20 mouse cellular contexts compared by ENCODE assay signal in genomic region chr9:107572327-107572662, GRCm38 (mm10). TPM values are rescaled to one million over a fixed set of nuclear protein-coding genes. Genes with fewer than 3 reads are reported as not detected.
A peak's percentile ranks its signal among the peaks of the same experiment; 100 is the strongest.
DNase-seq lines count a peak whose midpoint lies in the region; ATAC-seq lines count a peak whose summit lies in the region.
"Had no signal": no experiment of that assay in that cellular context is flagged by ENCODE, and none has a peak within 500 bp of the region (broad histone marks: within the 10 kb centered on the region; RNA-seq: fewer than 3 reads in every experiment).

No protein-coding gene starts in this region.

- H3K36me3 ChIP-seq in heart, embryonic 16.5 days (ENCODE audit: control insufficient read depth, insufficient read depth): peaks cover 18% of the 10 kb centered on the region
- peaks cover 44% of the 10 kb centered on the region for H3K36me3 ChIP-seq in midbrain, embryonic 13.5 days
- H3K36me3 ChIP-seq in midbrain, embryonic 14.5 days (ENCODE audit: control insufficient read depth, insufficient read depth, low read length): peaks cover 41% of the 10 kb centered on the region
- H3K36me3 ChIP-seq in liver, embryonic 11.5 days (ENCODE audit: control insufficient read depth, insufficient read depth, low read length): peaks cover 25% of the 10 kb centered on the region
- H3K36me3 ChIP-seq in liver, embryonic 16.5 days (ENCODE audit: control insufficient read depth, insufficient read depth): peaks cover 4% of the 10 kb centered on the region

- WGBS in heart, embryonic 16.5 days: 98% methylated on average over 2 of the region's 2 CpGs
- 98% methylated on average over 2 of the region's 2 CpGs for WGBS in midbrain, embryonic 13.5 days
- WGBS in midbrain, embryonic 14.5 days: 100% methylated on average over 2 of the region's 2 CpGs
- 95% methylated on average over 2 of the region's 2 CpGs for WGBS in liver, embryonic 11.5 days
- 86% methylated on average over 2 of the region's 2 CpGs for WGBS in liver, embryonic 16.5 days (ENCODE audit: insufficient replicate concordance)

- intact Hi-C loops in heart, postnatal 10 days (cut with DNase I): no loop called here

- H3K9ac ChIP-seq in heart, embryonic 16.5 days (ENCODE audit: low read length): peak overlapping the region; percentile 26; the same call in 1 of the 2 replicates
- peak overlapping the region; percentile 23; the same call in 1 of the 2 replicates for H3K9ac ChIP-seq in midbrain, embryonic 13.5 days (replicated peaks)
- no peak overlapping the region for H3K9ac ChIP-seq in midbrain, embryonic 14.5 days (replicated peaks; ENCODE audit: low read length)
- no peak overlapping the region for H3K9ac ChIP-seq in liver, embryonic 11.5 days (ENCODE audit: low read depth, low read length)
- H3K9ac ChIP-seq in liver, embryonic 16.5 days (ENCODE audit: low read depth, low read length): peak overlapping the region; percentile 80
- H3K9ac ChIP-seq: embryonic facial prominence, embryonic 15.5 days; hindbrain, embryonic 14.5 days; limb, embryonic 12.5 days; midbrain, embryonic 12.5 days had no signal

- ATAC-seq in heart, embryonic 16.5 days (replicated peaks; ENCODE audit: extremely low read depth, insufficient read depth, low FRiP score): no peak
- ATAC-seq in midbrain, embryonic 13.5 days: no peak
- no peak for ATAC-seq in midbrain, embryonic 14.5 days (ENCODE audit: low FRiP score, low TSS enrichment)
- no peak for ATAC-seq in liver, embryonic 11.5 days (replicated peaks; ENCODE audit: low FRiP score)
- no peak for ATAC-seq in liver, embryonic 16.5 days (ENCODE audit: low read depth)
- ATAC-seq in erythroid progenitor cell, adult 5-6 weeks (replicated peaks; ENCODE audit: low FRiP score, poor library complexity, severe bottlenecking): no peak
- ATAC-seq: forebrain, embryonic 14.5 days had no signal

- peak overlapping the region; percentile 29; the same call in 1 of the 2 replicates for H3K27ac ChIP-seq in heart, embryonic 16.5 days (ENCODE audit: low read length)
- H3K27ac ChIP-seq in midbrain, embryonic 13.5 days: peak overlapping the region; percentile 14; the same call in 1 of the 2 replicates
- no peak overlapping the region for H3K27ac ChIP-seq in midbrain, embryonic 14.5 days (replicated peaks; ENCODE audit: low read depth, low read length)
- H3K27ac ChIP-seq in liver, embryonic 11.5 days (ENCODE audit: low read depth, low read length): peak overlapping the region; percentile 52
- peak overlapping the region; percentile 92 for H3K27ac ChIP-seq in liver, embryonic 16.5 days (ENCODE audit: low read length)
- H3K27ac ChIP-seq: embryonic facial prominence, embryonic 15.5 days; hindbrain, embryonic 14.5 days; limb, embryonic 12.5 days; midbrain, embryonic 12.5 days had no signal

- no peak for DNase-seq in heart, postnatal 10 days
- DNase-seq in midbrain, embryonic 14.5 days: no peak
- DNase-seq in liver, embryonic 11.5 days (ENCODE audit: low spot score): no peak
- no peak for DNase-seq in frontal cortex, postnatal 25 days (ENCODE audit: low spot score in 2 of 2)
- DNase-seq: adrenal gland, adult 8-10 months; cerebellum, adult 9-10 months; kidney, postnatal 4 days; layer of hippocampus, adult 9-11 months; retina, postnatal 1 day; thymus, adult 2 months had no signal

- no peaks in the 10 kb centered on the region for H3K27me3 ChIP-seq in heart, embryonic 16.5 days (ENCODE audit: control insufficient read depth, insufficient read depth, low read length)
- no peaks in the 10 kb centered on the region for H3K27me3 ChIP-seq in midbrain, embryonic 13.5 days
- H3K27me3 ChIP-seq in midbrain, embryonic 14.5 days (ENCODE audit: control insufficient read depth, insufficient read depth, low read length): no peaks in the 10 kb centered on the region
- no peaks in the 10 kb centered on the region for H3K27me3 ChIP-seq in liver, embryonic 11.5 days (replicated peaks; ENCODE audit: control insufficient read depth, insufficient read depth, low read length)
- H3K27me3 ChIP-seq in liver, embryonic 16.5 days (ENCODE audit: control insufficient read depth, insufficient read depth, low read depth, low read length): no peaks in the 10 kb centered on the region
- H3K27me3 ChIP-seq: embryonic facial prominence, embryonic 15.5 days; limb, embryonic 12.5 days; midbrain, embryonic 12.5 days had no signal

- peaks cover 45% of the 10 kb centered on the region for H3K4me1 ChIP-seq in heart, embryonic 16.5 days (ENCODE audit: control insufficient read depth, insufficient read depth, low read length)
- H3K4me1 ChIP-seq in midbrain, embryonic 13.5 days (replicated peaks): peaks cover 52% of the 10 kb centered on the region
- H3K4me1 ChIP-seq in midbrain, embryonic 14.5 days (ENCODE audit: control insufficient read depth, insufficient read depth, low read length): peaks cover 36% of the 10 kb centered on the region
- H3K4me1 ChIP-seq in liver, embryonic 11.5 days (replicated peaks; ENCODE audit: control insufficient read depth, insufficient read depth, low read length): peaks cover 53% of the 10 kb centered on the region
- peaks cover 67% of the 10 kb centered on the region for H3K4me1 ChIP-seq in liver, embryonic 16.5 days (ENCODE audit: control insufficient read depth, low read depth, low read length)

- no peaks in the 10 kb centered on the region for H3K9me3 ChIP-seq in heart, embryonic 16.5 days (replicated peaks; ENCODE audit: control insufficient read depth, low read length)
- H3K9me3 ChIP-seq in midbrain, embryonic 13.5 days: no peaks in the 10 kb centered on the region
- no peaks in the 10 kb centered on the region for H3K9me3 ChIP-seq in midbrain, embryonic 14.5 days (ENCODE audit: control insufficient read depth, low read length)
- H3K9me3 ChIP-seq in liver, embryonic 11.5 days (ENCODE audit: control insufficient read depth, low read length): no peaks in the 10 kb centered on the region
- no peaks in the 10 kb centered on the region for H3K9me3 ChIP-seq in liver, embryonic 16.5 days (replicated peaks; ENCODE audit: control insufficient read depth, low read length)
- H3K9me3 ChIP-seq: embryonic facial prominence, embryonic 15.5 days; limb, embryonic 12.5 days; midbrain, embryonic 12.5 days had no signal

- H3K4me2 ChIP-seq in heart, embryonic 16.5 days (ENCODE audit: low read depth, low read length): no peak overlapping the region
- H3K4me2 ChIP-seq in midbrain, embryonic 13.5 days (replicated peaks): 0 out of 2 replicates have a peak overlapping the region, but pooled peaks have one; percentile 6
- no peak overlapping the region for H3K4me2 ChIP-seq in midbrain, embryonic 14.5 days (ENCODE audit: low read length)
- peak overlapping the region; percentile 78 for H3K4me2 ChIP-seq in liver, embryonic 11.5 days
- peak overlapping the region; percentile 81 for H3K4me2 ChIP-seq in liver, embryonic 16.5 days (ENCODE audit: low read depth, low read length)
- H3K4me2 ChIP-seq: embryonic facial prominence, embryonic 15.5 days had no signal

- no peak overlapping the region for H3K4me3 ChIP-seq in heart, embryonic 16.5 days (ENCODE audit: low read length)
- 0 out of 2 replicates have a peak overlapping the region, but pooled peaks have one; percentile 1 for H3K4me3 ChIP-seq in midbrain, embryonic 13.5 days (replicated peaks)
- H3K4me3 ChIP-seq in midbrain, embryonic 14.5 days (replicated peaks; ENCODE audit: low read depth, low read length): no peak overlapping the region
- peak overlapping the region; percentile 80; the same call in 1 of the 2 replicates for H3K4me3 ChIP-seq in liver, embryonic 11.5 days (ENCODE audit: low read depth, low read length)
- no peak overlapping the region for H3K4me3 ChIP-seq in liver, embryonic 16.5 days (ENCODE audit: low read depth, low read length)
- H3K4me3 ChIP-seq: myocyte had no signal

RNA-seq across cellular contexts. Expression of gene Hyal1, which starts 4.4 kb away (rescaled TPM):
- 7.5 and 8.4 TPM in 2 replicates for polyA plus RNA-seq in heart, embryonic 16.5 days (2015; fragmentation: Nextera tagmentation; extraction: Ambion mirVana)
- total RNA-seq in heart, postnatal 10 days (2021): 1 to 10 TPM; 3.9 to 5.7 TPM
- polyA plus RNA-seq in midbrain, embryonic 13.5 days (2015; fragmentation: Nextera tagmentation; extraction: Ambion mirVana): 7.0 and 10.0 TPM in 2 replicates
- 3.4 and 4.9 TPM in 2 replicates for polyA plus RNA-seq in midbrain, embryonic 14.5 days (2014; fragmentation: Nextera tagmentation; extraction: Ambion mirVana)
- 4.2 and 4.6 TPM in 2 replicates for polyA plus RNA-seq in liver, embryonic 11.5 days (2014; fragmentation: Nextera tagmentation; extraction: Ambion mirVana)
- 3.3 and 3.8 TPM in 2 replicates for polyA plus RNA-seq in liver, embryonic 16.5 days (2015; fragmentation: Nextera tagmentation; extraction: Ambion mirVana)
- total RNA-seq in erythroid progenitor cell, adult 5-6 weeks (2015; ENCODE audit: low replicate concordance): 7.1 and 12.6 TPM in 2 replicates
- 8.0 TPM in 1 of 2 replicates, not detected in the other for total RNA-seq in erythroid progenitor cell, adult 5-6 weeks (2017; ENCODE audit: low replicate concordance)

RNA-seq across cellular contexts. Expression of gene Hyal2, which starts 4.5 kb away (rescaled TPM):
- 87.4 and 87.7 TPM in 2 replicates for polyA plus RNA-seq in heart, embryonic 16.5 days (2015; fragmentation: Nextera tagmentation; extraction: Ambion mirVana)
- 10 to 100 TPM; 47.0 to 56.0 TPM for total RNA-seq in heart, postnatal 10 days (2021)
- 98.9 and 106 TPM in 2 replicates for polyA plus RNA-seq in midbrain, embryonic 13.5 days (2015; fragmentation: Nextera tagmentation; extraction: Ambion mirVana)
- polyA plus RNA-seq in midbrain, embryonic 14.5 days (2014; fragmentation: Nextera tagmentation; extraction: Ambion mirVana): 86.8 and 97.7 TPM in 2 replicates
- 89.7 and 92.5 TPM in 2 replicates for polyA plus RNA-seq in liver, embryonic 11.5 days (2014; fragmentation: Nextera tagmentation; extraction: Ambion mirVana)
- polyA plus RNA-seq in liver, embryonic 16.5 days (2015; fragmentation: Nextera tagmentation; extraction: Ambion mirVana): 48.9 and 50.2 TPM in 2 replicates
- total RNA-seq in erythroid progenitor cell, adult 5-6 weeks (2015; ENCODE audit: low replicate concordance): 2.5 and 6.5 TPM in 2 replicates
- total RNA-seq in erythroid progenitor cell, adult 5-6 weeks (2017; ENCODE audit: low replicate concordance): 0.30 and 4.5 TPM in 2 replicates

RNA-seq across cellular contexts. Expression of gene Naa80, which starts 6.4 kb away (rescaled TPM):
- polyA plus RNA-seq in heart, embryonic 16.5 days (2015; fragmentation: Nextera tagmentation; extraction: Ambion mirVana): 15.1 and 19.2 TPM in 2 replicates
- 10 to 100 TPM; 13.0 to 16.2 TPM for total RNA-seq in heart, postnatal 10 days (2021)
- polyA plus RNA-seq in midbrain, embryonic 13.5 days (2015; fragmentation: Nextera tagmentation; extraction: Ambion mirVana): 16.5 and 19.1 TPM in 2 replicates
- polyA plus RNA-seq in midbrain, embryonic 14.5 days (2014; fragmentation: Nextera tagmentation; extraction: Ambion mirVana): 14.1 and 18.2 TPM in 2 replicates
- polyA plus RNA-seq in liver, embryonic 11.5 days (2014; fragmentation: Nextera tagmentation; extraction: Ambion mirVana): 20.5 and 20.7 TPM in 2 replicates
- polyA plus RNA-seq in liver, embryonic 16.5 days (2015; fragmentation: Nextera tagmentation; extraction: Ambion mirVana): 10.5 and 14.1 TPM in 2 replicates
- total RNA-seq in erythroid progenitor cell, adult 5-6 weeks (2015; ENCODE audit: low replicate concordance): 15.5 and 24.5 TPM in 2 replicates
- total RNA-seq in erythroid progenitor cell, adult 5-6 weeks (2017; ENCODE audit: low replicate concordance): 12.3 and 17.7 TPM in 2 replicates

RNA-seq across cellular contexts. Expression of gene Hyal3, which starts 8.3 kb away (rescaled TPM):
- 0.54 and 0.69 TPM in 2 replicates for polyA plus RNA-seq in heart, embryonic 16.5 days (2015; fragmentation: Nextera tagmentation; extraction: Ambion mirVana)
- under 1 TPM; 0.41 to 0.79 TPM for total RNA-seq in heart, postnatal 10 days (2021)
- polyA plus RNA-seq in midbrain, embryonic 13.5 days (2015; fragmentation: Nextera tagmentation; extraction: Ambion mirVana): 1.1 and 1.8 TPM in 2 replicates
- 0.89 and 1.4 TPM in 2 replicates for polyA plus RNA-seq in midbrain, embryonic 14.5 days (2014; fragmentation: Nextera tagmentation; extraction: Ambion mirVana)
- 1.0 and 1.5 TPM in 2 replicates for polyA plus RNA-seq in liver, embryonic 11.5 days (2014; fragmentation: Nextera tagmentation; extraction: Ambion mirVana)
- 0.89 and 0.96 TPM in 2 replicates for polyA plus RNA-seq in liver, embryonic 16.5 days (2015; fragmentation: Nextera tagmentation; extraction: Ambion mirVana)
- total RNA-seq in erythroid progenitor cell, adult 5-6 weeks (2015; ENCODE audit: low replicate concordance): 4.2 and 8.6 TPM in 2 replicates
- total RNA-seq in erythroid progenitor cell, adult 5-6 weeks (2017; ENCODE audit: low replicate concordance): 0.64 TPM in 1 of 2 replicates, not detected in the other

RNA-seq across cellular contexts. Expression of gene Tusc2, which starts 9.2 kb away (rescaled TPM):
- polyA plus RNA-seq in heart, embryonic 16.5 days (2015; fragmentation: Nextera tagmentation; extraction: Ambion mirVana): 44.3 and 44.7 TPM in 2 replicates
- 10 to 100 TPM; 25.7 to 26.8 TPM for total RNA-seq in heart, postnatal 10 days (2021)
- polyA plus RNA-seq in midbrain, embryonic 13.5 days (2015; fragmentation: Nextera tagmentation; extraction: Ambion mirVana): 93.2 and 109 TPM in 2 replicates
- polyA plus RNA-seq in midbrain, embryonic 14.5 days (2014; fragmentation: Nextera tagmentation; extraction: Ambion mirVana): 119 and 120 TPM in 2 replicates
- polyA plus RNA-seq in liver, embryonic 11.5 days (2014; fragmentation: Nextera tagmentation; extraction: Ambion mirVana): 60.6 and 62.7 TPM in 2 replicates
- polyA plus RNA-seq in liver, embryonic 16.5 days (2015; fragmentation: Nextera tagmentation; extraction: Ambion mirVana): 29.1 and 29.4 TPM in 2 replicates
- 9.6 and 16.9 TPM in 2 replicates for total RNA-seq in erythroid progenitor cell, adult 5-6 weeks (2015; ENCODE audit: low replicate concordance)
- total RNA-seq in erythroid progenitor cell, adult 5-6 weeks (2017; ENCODE audit: low replicate concordance): 8.9 and 19.1 TPM in 2 replicates

Comparison
In these comparisons a context has a peak if more than half of its experiments do, and no peak if none do; other contexts are left out.
1. H3K4me2 ChIP-seq: peak in midbrain, embryonic 13.5 days (single experiment), liver, embryonic 11.5 days (single experiment) and liver, embryonic 16.5 days (single experiment); none in heart, embryonic 16.5 days (single experiment) and midbrain, embryonic 14.5 days (single experiment).
2. H3K4me3 ChIP-seq: peak in midbrain, embryonic 13.5 days (single experiment) and liver, embryonic 11.5 days (single experiment); none in heart, embryonic 16.5 days (single experiment), midbrain, embryonic 14.5 days (single experiment) and liver, embryonic 16.5 days (single experiment).
3. H3K9ac ChIP-seq: peak in heart, embryonic 16.5 days (single experiment), midbrain, embryonic 13.5 days (single experiment) and liver, embryonic 16.5 days (single experiment); none in midbrain, embryonic 14.5 days (single experiment) and liver, embryonic 11.5 days (single experiment).